Mouse (Mus musculus): ENCODE results near the gene Ambp. TPM values are rescaled to one million over a fixed set of nuclear protein-coding genes. Genes with fewer than 3 reads are reported as not detected.

The Ambp gene
- polyA plus RNA-seq, 1 experiment from 2014 or later: 2,449 TPM

GRCm38 (mm10) chr4:63158961-63159592, 4.5 kb upstream of the Ambp start:
- H3K9me3 ChIP-seq (ENCODE audit: low read length): no peaks in the 10 kb centered on the region
- 16% methylated on average over 5 of the region's 5 CpGs for WGBS (ENCODE audit: insufficient replicate concordance)

GRCm38 (mm10) chr4:63158192-63158591, 3.6 kb upstream of the Ambp start:
- DNase-seq (no peak), ATAC-seq (no peak)
- Histone ChIP-seq H3K27me3 (ENCODE audit: insufficient read depth, low read length) (no peaks in the 10 kb centered on the region), H3K4me2 (ENCODE audit: low read depth, low read length) (no peak overlapping the region), H3K9ac (replicated peaks) (no peak overlapping the region), H3K36me3 (replicated peaks; ENCODE audit: insufficient read depth, low read length) (no peaks in the 10 kb centered on the region), H3K4me1 (ENCODE audit: insufficient read depth) (peaks cover 12% of the 10 kb centered on the region), H3K4me3 (ENCODE audit: low read depth, low read length) (no peak overlapping the region), H3K9me3 (ENCODE audit: low read length) (no peaks in the 10 kb centered on the region), H3K27ac (ENCODE audit: low read depth) (peak overlapping the region; percentile 90)
- 78% methylated on average over 7 of the region's 7 CpGs for WGBS (ENCODE audit: insufficient replicate concordance)
- TF ChIP-seq CTCF (IDR thresholded peaks at IDR 0.05; ENCODE audit: low read depth) (no peak), EP300 (IDR thresholded peaks at IDR 0.05; ENCODE audit: low read depth) (no peak)

More at GRCm38 (mm10) chr4:63158961-63159592, 4.5 kb upstream of the Ambp start:
- Histone ChIP-seq H3K4me1 (ENCODE audit: insufficient read depth) (peaks cover 12% of the 10 kb centered on the region), H3K4me3 (ENCODE audit: low read depth, low read length) (no peak overlapping the region), H3K27me3 (ENCODE audit: insufficient read depth, low read length) (no peaks in the 10 kb centered on the region), H3K36me3 (replicated peaks; ENCODE audit: insufficient read depth, low read length) (no peaks in the 10 kb centered on the region), H3K27ac (ENCODE audit: low read depth) (0 out of 2 replicates have a peak overlapping the region, but pooled peaks have one; percentile 90), H3K4me2 (ENCODE audit: low read depth, low read length) (no peak overlapping the region), H3K9ac (replicated peaks) (no peak overlapping the region)
- DNase-seq (peak; percentile 85), ATAC-seq (0 out of 2 replicates have a peak, but pooled peaks have one; percentile 24)
- TF ChIP-seq CTCF (IDR thresholded peaks at IDR 0.05; ENCODE audit: low read depth) (peak; percentile 94), EP300 (IDR thresholded peaks at IDR 0.05; ENCODE audit: low read depth) (no peak)

GRCm38 (mm10) chr4:63156726-63157634, 2.4 kb upstream of the Ambp start:
- WGBS (ENCODE audit: insufficient replicate concordance): 37% methylated on average over 8 of the region's 8 CpGs
- Histone ChIP-seq H3K36me3 (replicated peaks; ENCODE audit: insufficient read depth, low read length) (no peaks in the 10 kb centered on the region), H3K27ac (ENCODE audit: low read depth) (peak overlapping the region; percentile 90), H3K4me3 (ENCODE audit: low read depth, low read length) (no peak overlapping the region), H3K4me1 (ENCODE audit: insufficient read depth) (peaks cover 12% of the 10 kb centered on the region), H3K27me3 (ENCODE audit: insufficient read depth, low read length) (no peaks in the 10 kb centered on the region), H3K9ac (replicated peaks) (no peak overlapping the region), H3K9me3 (ENCODE audit: low read length) (no peaks in the 10 kb centered on the region), H3K4me2 (ENCODE audit: low read depth, low read length) (no peak overlapping the region)
- ATAC-seq (peak; percentile 92), DNase-seq (peak; percentile 55)
- TF ChIP-seq CTCF (IDR thresholded peaks at IDR 0.05; ENCODE audit: low read depth) (no peak), EP300 (IDR thresholded peaks at IDR 0.05; ENCODE audit: low read depth) (no peak)

GRCm38 (mm10) chr4:63155596-63155995, 997 bp upstream of the Ambp start:
- DNase-seq: no peak
- Histone ChIP-seq H3K27me3 (ENCODE audit: insufficient read depth, low read length) (no peaks in the 10 kb centered on the region), H3K4me3 (ENCODE audit: low read depth, low read length) (no peak overlapping the region), H3K4me2 (ENCODE audit: low read depth, low read length) (no peak overlapping the region), H3K4me1 (ENCODE audit: insufficient read depth) (peaks cover 20% of the 10 kb centered on the region), H3K9me3 (ENCODE audit: low read length) (no peaks in the 10 kb centered on the region), H3K27ac (ENCODE audit: low read depth) (peak overlapping the region; percentile 22; the same call in 1 of the 2 replicates), H3K9ac (replicated peaks) (no peak overlapping the region), H3K36me3 (replicated peaks; ENCODE audit: insufficient read depth, low read length) (no peaks in the 10 kb centered on the region)
- WGBS (ENCODE audit: insufficient replicate concordance): 21% methylated on average over 2 of the region's 2 CpGs
- ATAC-seq: no peak
- TF ChIP-seq CTCF (IDR thresholded peaks at IDR 0.05; ENCODE audit: low read depth): no peak
- no peak for TF ChIP-seq EP300 (IDR thresholded peaks at IDR 0.05; ENCODE audit: low read depth)

GRCm38 (mm10) chr4:63154028-63154427, 571 bp downstream of the Ambp start:
- no peak for TF ChIP-seq EP300 (IDR thresholded peaks at IDR 0.05; ENCODE audit: low read depth)
- no peak for TF ChIP-seq CTCF (IDR thresholded peaks at IDR 0.05; ENCODE audit: low read depth)
- Histone ChIP-seq H3K36me3 (replicated peaks; ENCODE audit: insufficient read depth, low read length) (no peaks in the 10 kb centered on the region; the same call in 1 of the 2 replicates), H3K4me3 (ENCODE audit: low read depth, low read length) (peak overlapping the region; percentile 47), H3K9me3 (ENCODE audit: low read length) (no peaks in the 10 kb centered on the region), H3K9ac (replicated peaks) (peak overlapping the region; percentile 45; the same call in 1 of the 2 replicates), H3K4me1 (ENCODE audit: insufficient read depth) (peaks cover 20% of the 10 kb centered on the region), H3K27me3 (ENCODE audit: insufficient read depth, low read length) (no peaks in the 10 kb centered on the region), H3K4me2 (ENCODE audit: low read depth, low read length) (peak overlapping the region; percentile 66), H3K27ac (ENCODE audit: low read depth) (peak overlapping the region; percentile 69)
- ATAC-seq: peak; percentile 54
- DNase-seq: peak; percentile 71
- WGBS (ENCODE audit: insufficient replicate concordance): 49% methylated on average over 4 of the region's 4 CpGs

GRCm38 (mm10) chr4:63151127-63151526, 3.5 kb downstream of the Ambp start:
- 49% methylated on average over 6 of the region's 6 CpGs for WGBS (ENCODE audit: insufficient replicate concordance)
- DNase-seq (peak; percentile 30), ATAC-seq (peak; percentile 40; the same call in 1 of the 2 replicates)
- Histone ChIP-seq H3K4me1 (ENCODE audit: insufficient read depth) (peaks cover 20% of the 10 kb centered on the region), H3K9me3 (ENCODE audit: low read length) (no peaks in the 10 kb centered on the region), H3K36me3 (replicated peaks; ENCODE audit: insufficient read depth, low read length) (peaks cover 5% of the 10 kb centered on the region), H3K27ac (ENCODE audit: low read depth) (no peak overlapping the region), H3K4me3 (ENCODE audit: low read depth, low read length) (no peak overlapping the region), H3K4me2 (ENCODE audit: low read depth, low read length) (peak overlapping the region; percentile 66), H3K27me3 (ENCODE audit: insufficient read depth, low read length) (no peaks in the 10 kb centered on the region), H3K9ac (replicated peaks) (no peak overlapping the region)
- TF ChIP-seq CTCF (IDR thresholded peaks at IDR 0.05; ENCODE audit: low read depth) (no peak), EP300 (IDR thresholded peaks at IDR 0.05; ENCODE audit: low read depth) (no peak)

All from liver, postnatal 0 days (tissue).